Mouse (Mus musculus) left cerebral cortex, adult 18-20 months (tissue): ENCODE results near the gene Irak2. TPM values are rescaled to one million over a fixed set of nuclear protein-coding genes. Genes with fewer than 3 reads are reported as not detected.
A peak's percentile ranks its signal among the peaks of the same experiment; 100 is the strongest.

Source experiments
- DNase-seq, 2 experiments: peaks; one replicate each; pipeline ENCODE4 v3.0.0; 2021 to 2022; ENCODE audit warnings: low spot score in 2 of 2, mixed read lengths in 1 of 2
- long read RNA-seq, 2 experiments: library from polyadenylated mRNA; stranded (forward); transcript quantifications; one replicate each; pipeline ENCODE4 v2.0.0; 2021
- total RNA-seq, 2 experiments: library from RNA; stranded (reverse); gene quantifications; 2 replicates each; pipeline ENCODE4 v1.2.3; 2021

Irak2 gene
- total RNA-seq: 10 to 100 TPM; 23.5 to 25.4 TPM
- long read RNA-seq, experiment 1, transcript Irak2-201 (13 exons, 3,196 nt): major isoform, 8 of 15 reads
- long read RNA-seq, experiment 1, partial matches to known transcripts: 0 of 15 reads
- long read RNA-seq, experiment 1, other reads (novel, unspliced or antisense): 3 of 15 reads
- long read RNA-seq, experiment 2, partial matches to known transcripts: 1 of 5 reads
- long read RNA-seq, experiment 2, other reads (novel, unspliced or antisense): 0 of 5 reads

GRCm38 (mm10) chr6:113638302-113639040 lies at the start of gene Irak2:
Gene Irak2 (plus strand): TSS chr6:113638467.
- DNase-seq: peak; percentile 95 to 96

DNA sequence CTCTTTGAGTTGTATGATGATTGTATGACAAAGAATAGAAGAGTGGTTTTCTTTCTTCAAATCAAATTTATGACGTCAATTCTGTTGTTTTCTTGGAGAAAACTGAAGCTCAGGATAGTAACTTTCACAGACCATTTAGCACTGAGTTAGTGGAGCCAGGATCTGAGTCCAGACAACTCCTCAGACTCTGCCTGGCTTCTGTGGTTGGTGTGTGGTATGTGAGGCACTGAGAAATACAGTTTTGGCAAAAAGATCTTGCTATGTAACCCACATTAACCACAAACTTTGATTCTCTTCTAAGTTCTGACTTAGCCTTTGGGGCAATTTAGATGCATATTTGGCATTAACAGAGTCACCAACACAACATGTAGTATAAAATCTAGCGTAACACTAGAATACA lies 45.6 kb upstream of the Irak2 start:
- no peak for DNase-seq

- no peak for DNase-seq
These were observed 40.3 kb upstream of the Irak2 start for GRCm38 (mm10) chr6:113597945-113598344.

GRCm38 (mm10) chr6:113599833-113600232 lies 38.4 kb upstream of the Irak2 start:
- no peak for DNase-seq

DNA sequence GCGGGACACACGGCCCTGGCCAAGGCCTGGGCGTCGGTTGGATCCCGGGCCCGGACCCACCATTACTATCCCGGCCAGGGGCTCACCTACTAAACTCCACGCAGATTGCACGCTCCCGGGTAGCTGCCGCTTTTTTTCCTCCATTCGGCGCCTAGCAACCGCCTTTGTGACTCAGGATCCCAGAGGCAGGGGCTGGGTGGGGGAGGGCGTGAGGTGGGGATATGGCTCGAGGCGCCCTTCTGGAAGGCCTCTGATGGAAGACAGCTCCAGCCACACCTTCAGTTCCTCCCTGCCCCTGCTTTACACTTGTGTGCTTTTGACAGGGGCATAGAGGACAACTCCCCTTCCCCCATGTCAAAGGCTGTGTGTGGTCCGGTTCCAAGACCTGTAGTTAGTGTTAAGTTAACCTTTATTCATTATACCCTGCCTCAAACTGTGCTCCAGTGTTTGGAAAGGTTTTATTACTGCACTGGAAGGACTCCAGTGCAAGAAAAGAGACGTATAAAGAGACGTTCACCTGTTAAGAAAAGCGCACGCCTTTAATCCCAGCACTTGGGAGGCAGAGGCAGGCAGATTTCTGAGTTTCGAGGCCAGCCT lies 37.6 kb upstream of the Irak2 start, which contains the start of gene Fancd2os:
TSS of gene Fancd2os (minus strand) at position 173 of the 597 bp plus-strand sequence.
- DNase-seq: no peak

GRCm38 (mm10) chr6:113602821-113603220 lies 35.4 kb upstream of the Irak2 start:
- no peak for DNase-seq

GRCm38 (mm10) chr6:113603993-113604392 lies 34.3 kb upstream of the Irak2 start:
- DNase-seq: no peak

DNA sequence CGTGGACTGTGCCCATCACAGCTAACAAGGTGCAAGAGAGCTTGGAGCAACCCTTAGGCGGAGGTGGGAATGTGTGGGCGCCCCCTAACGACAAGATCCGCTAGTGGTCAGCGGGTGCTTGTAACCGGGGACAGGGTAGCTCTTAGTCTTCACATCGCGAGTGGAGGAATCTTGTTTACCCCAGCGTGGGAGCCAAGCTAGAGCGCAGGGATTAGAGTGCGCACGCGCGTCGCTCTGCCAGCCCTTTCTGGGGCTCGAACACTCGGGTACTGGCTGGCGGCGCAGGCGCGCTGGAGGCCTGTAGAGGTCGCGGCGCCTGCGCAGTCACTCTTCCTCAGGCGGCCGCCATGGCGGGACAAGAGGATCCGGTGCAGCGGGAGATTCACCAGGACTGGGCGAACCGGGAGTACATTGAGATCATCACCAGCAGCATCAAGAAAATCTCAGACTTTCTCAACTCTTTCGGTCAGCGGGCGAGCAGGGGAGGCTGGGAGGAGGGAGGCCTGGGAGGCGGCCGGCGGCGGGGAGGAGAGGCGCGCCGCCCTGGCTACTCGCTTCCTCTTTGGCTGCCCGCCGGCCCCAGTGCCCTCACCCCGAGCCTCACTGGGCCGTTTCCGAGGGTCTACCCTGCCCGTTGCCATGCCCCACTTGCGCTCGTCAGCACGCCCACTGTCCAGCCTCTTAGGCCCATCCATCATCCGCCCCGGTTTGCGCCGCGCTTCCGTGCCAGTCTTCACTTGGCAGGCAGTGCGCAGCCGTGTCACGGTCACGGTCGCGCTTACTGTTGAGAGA lies 33.6 kb upstream of the Irak2 start, which contains the start of gene Brk1:
TSS of gene Brk1 (plus strand) at position 341 of the 792 bp plus-strand sequence.
- DNase-seq: peak; percentile 84 to 93

DNA sequence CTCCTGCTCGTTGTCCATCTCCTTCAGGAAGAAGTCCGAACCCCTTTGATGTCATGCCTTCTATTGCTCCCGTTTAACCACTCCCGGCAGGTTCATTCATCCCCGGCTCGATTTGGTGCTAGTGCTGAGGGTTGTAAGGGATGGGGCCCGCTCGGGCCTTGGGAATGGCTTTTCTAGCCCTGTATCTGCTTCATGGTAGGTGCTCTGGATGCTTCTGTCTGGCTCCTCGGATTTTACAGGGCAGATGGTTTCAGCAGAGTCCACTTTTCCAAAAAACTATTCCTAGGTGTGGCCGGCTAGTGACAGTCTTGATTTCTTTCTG lies 33.1 kb upstream of the Irak2 start:
- no peak for DNase-seq

GRCm38 (mm10) chr6:113608871-113609270 lies 29.4 kb upstream of the Irak2 start:
- DNase-seq: no peak

DNA sequence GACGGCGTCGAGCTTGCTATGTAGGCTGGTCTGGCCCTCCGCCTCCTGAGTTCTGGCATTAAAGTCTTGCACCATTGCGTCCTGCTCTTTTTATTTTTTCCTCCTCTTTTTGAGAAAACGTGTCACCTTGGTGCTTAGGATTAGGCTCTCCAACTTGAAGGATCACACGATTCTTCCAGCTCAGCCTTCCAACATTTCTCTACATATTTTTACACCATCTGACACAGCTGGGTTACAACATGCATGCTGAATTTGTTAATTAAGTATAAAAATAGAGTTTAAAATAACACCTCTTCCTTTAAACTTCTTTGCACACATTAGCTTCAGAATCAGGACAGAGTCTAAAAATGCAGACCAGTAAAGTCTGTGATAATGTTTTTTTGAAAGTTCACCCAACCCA lies 29.0 kb upstream of the Irak2 start:
- DNase-seq: no peak

DNA sequence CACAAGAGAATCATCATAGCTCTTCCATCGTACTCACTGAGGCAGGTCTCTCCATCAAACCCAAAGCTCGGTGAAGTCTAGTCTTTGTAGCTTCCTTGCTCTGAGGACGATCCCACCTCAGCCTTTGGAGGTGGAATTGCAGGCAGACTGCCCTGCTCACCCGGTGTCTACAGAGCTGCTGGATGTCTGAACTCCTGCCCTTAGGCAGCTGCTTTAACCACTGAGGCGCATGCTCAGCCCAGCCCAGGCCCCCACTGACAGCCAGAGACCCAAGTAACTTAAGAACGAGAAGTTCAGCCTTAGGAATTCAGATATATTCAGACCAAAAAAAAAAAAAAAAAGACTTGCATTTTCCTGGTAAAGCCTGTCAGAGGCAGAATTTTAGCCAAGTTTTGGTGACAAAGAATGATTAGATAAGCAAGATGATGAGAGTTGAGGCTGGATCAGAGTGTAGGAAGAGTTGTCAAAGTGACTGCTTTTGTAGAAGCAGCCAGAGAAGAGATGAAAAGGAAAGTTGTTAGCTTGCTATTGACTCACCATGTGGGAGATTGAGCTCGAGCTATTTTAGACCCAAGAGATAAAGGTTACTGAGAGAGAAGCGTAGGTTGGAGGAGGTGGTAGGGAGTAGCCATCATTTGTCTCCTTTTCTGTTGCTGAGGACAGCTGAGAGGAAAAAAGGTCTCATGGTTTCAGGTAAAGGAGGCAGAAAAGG lies 25.9 kb upstream of the Irak2 start:
- peak in 1 of 2 experiments; percentile 44 for DNase-seq

- peak; percentile 27 to 39 for DNase-seq
These were observed 24.1 kb upstream of the Irak2 start for GRCm38 (mm10) chr6:113614152-113614551.

- peak in 1 of 2 experiments; percentile 47 for DNase-seq
These were observed 23.3 kb upstream of the Irak2 start for GRCm38 (mm10) chr6:113614997-113615396.

DNA sequence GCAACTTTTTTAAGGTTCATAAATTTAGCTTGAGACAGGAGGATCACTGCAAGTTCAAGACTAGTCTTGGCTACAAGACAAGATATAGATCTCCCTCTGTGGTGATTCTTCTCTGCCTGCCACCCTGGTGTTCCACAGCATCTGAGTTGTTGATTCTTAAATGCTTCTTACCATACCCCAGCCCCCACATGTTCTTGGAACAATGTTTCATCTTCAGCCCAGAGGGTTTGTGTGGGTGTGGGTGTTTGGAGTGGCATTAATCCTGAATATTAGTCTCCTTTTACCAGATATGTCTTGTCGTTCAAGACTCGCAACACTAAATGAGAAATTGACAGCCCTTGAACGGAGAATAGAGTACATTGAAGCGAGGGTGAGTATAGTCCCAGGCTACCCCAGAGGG lies 22.8 kb upstream of the Irak2 start:
- DNase-seq: no peak

GRCm38 (mm10) chr6:113623386-113623785 lies 14.9 kb upstream of the Irak2 start:
- no peak for DNase-seq

GRCm38 (mm10) chr6:113623941-113624751 lies 14.1 kb upstream of the Irak2 start, which contains the start of gene Vhl:
Gene Vhl (plus strand): TSS chr6:113623959.
- DNase-seq: peak; percentile 83 to 88

GRCm38 (mm10) chr6:113624989-113625770 lies 13.1 kb upstream of the Irak2 start:
- no peak for DNase-seq

DNA sequence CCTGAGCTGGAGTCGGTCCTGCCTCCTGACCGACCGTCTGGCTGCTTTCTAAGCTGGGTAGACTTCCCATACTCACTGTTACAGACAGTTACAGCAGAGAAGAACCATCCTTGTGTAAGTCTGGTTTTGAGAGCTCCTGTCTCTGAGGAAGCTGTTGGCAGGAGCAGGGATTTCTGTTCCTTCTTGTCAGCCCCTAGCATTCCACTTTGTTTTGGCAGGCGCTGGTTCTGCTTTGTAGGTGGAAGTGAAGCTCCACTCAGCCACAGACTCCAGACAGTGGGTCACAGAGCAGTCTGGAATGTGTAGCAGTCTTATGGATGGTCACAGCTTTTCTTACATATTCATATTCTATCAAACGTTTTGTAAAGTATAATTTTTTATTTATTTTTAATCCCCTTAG lies 7.9 kb upstream of the Irak2 start:
- no peak for DNase-seq
